Mouse (Mus musculus) kidney, adult 18-20 months (tissue): ENCODE measurements at regions not wholly inside any gene's neighbourhood (a gene's known extent, or its start where the extent isn't known, plus 50 kb on each side); places are given as distances from the start of the nearest gene placed in this dataset.
A peak's percentile ranks its signal among the peaks of the same experiment; 100 is the strongest.
"Not testable (repeated sequence)": the region's sequence is repeated elsewhere in the genome, so short reads cannot be mapped to it uniquely, and the experiment has no call there.

Experiments used
- DNase-seq: peaks from one replicate; pipeline ENCODE4 v3.0.0; 2021

GRCm38 (mm10) chr8:57383746-57384320 lies 63.0 kb downstream of the Hand2 start:
- no peak for DNase-seq

GRCm38 (mm10) chr8:57387627-57388026 lies 66.8 kb downstream of the Hand2 start:
- DNase-seq, result no peak

DNA sequence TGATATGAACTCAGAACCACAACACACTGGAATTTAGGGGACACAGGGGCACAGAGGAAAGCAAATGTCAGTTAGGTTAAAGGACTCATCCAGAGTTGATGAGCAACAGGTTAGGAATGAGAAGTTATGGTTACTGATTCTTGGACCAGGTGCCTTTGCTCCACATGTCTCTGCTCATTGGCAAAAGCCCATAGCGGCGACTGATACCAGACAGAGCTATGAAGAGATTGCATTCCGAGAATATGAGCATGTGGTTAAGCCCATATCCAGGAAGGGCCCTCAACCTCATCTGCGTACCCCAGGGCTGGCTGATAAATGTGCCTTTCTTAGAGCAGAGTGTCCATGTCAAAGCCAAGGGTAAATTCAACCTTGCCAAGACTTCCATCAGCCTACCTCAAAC lies 67.1 kb upstream of the Scrg1 start:
- no peak for DNase-seq

DNA sequence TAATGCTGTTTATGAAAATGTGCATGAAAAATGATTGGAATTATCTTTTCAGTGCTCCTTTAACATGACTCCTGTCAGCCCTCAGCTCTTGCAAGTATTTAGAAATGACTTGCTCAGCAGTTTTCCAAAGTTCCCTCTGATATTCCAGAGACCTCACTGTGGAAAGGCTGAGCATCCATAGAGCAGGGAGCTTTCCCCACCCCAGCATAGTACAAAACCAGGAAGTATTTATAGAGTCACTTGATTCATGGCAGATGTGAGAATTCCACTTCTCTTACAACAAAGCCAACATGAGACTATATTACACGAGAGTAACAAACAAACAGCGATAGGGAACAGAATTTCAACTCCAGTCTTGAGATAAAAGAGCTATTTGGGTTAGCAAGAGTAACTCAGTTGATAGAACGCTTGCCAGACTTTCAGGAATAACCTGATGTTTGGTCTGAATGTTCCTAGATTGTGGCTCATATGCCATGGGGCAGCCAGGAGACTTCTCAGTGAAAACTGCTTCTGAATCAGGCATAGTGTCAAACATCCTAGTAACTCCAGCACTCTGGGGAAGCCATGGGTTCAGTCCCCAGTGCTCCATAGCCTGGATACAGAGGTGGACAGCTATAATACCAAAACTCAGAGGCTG lies 57.6 kb upstream of the Scrg1 start:
- no peak for DNase-seq

DNA sequence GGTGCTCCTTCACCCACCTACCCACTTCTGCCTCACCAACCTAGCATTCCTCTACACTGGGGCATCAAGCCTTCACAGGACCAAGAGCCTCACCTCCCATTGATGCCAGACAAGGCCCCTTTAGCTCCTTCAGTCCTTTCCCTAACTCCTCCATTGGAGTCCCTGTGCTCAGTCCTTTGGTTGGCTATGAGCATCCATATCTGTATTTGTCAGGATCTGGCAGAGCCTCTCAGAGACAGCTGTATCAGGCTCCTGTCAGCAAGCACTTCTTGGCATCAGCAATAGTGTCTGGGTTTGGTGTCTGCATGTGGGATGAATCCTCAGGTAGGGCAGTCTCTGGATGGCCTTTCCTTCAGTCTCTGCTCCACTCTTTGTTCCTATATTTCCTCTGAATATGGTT lies 55.6 kb upstream of the Scrg1 start:
- DNase-seq, result not testable (repeated sequence)

- peak; percentile 29 for DNase-seq
These were observed 54.7 kb upstream of the Scrg1 start for GRCm38 (mm10) chr8:57400776-57401631.

GRCm38 (mm10) chr8:57401661-57402060 lies 54.1 kb upstream of the Scrg1 start:
- no peak for DNase-seq

DNA sequence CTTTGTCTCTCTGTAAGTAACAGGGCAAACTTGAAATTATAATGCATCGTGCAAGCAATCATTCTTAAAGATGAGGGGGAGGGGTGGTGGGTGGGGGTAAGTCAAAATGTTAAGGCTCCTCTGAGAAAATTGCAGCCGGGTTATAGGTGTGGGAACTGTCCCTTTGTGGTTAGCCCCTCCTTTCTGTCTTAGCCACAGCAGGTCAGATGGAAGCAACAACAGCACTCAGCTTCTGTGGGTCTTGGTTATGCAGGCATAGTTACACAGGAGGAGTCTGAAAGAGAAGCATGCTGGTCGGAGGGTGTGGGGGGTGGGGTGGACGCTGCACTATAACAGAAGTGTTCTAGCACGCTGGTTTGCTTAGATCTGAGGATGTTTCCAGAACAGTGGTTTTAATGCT lies 53.5 kb upstream of the Scrg1 start:
- DNase-seq, result no peak

DNA sequence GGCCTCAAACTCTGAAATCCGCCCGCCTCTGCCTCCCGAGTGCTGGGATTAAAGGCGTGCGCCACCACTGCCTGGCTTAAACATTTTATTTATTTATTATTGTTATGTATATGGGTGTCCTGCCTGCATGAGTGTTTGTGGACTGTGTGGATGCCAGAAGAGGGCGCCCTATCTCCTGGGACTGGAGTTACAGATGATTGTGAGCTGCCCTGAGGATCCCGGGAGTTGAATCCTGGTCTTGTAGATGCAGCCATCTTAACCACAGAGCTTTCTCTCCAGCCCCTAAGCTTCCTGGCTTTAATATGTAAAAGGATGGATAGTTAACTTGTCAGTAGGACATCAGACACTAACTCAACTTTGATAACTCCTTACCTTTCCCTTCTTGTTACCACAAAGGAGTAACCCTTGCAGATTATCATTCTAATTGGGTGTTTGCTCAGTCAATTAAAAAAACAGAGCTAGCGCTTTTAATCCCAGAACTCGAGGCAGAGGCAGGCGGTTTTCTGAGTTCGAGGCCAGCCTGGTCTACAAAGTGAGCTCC lies 52.0 kb upstream of the Scrg1 start:
- no peak for DNase-seq

DNA sequence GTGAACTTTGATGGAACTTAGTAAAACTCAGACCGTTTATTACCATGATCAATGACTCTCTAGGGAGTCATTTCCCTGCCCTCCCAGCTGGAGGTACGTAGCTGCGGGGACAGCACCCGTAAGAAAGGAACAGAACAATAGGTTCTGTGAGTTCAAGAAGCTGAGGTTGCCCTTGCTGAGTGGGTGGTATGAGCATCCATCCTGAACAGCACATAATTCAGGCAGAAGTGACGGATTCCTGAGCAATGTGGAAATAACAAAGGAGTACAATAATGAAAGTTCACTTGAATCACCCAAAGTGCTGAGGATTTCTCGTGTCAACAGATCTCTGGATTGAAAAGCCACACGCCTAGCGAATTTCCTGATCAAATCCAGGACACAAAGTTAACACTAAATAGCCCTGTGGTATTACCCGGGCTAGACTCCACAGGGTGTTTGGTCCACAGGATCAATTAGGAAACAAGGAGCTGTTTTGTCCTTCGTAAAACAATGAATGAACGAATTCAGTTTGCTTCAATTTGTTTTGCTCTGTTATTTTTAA lies 50.4 kb upstream of the Scrg1 start:
- DNase-seq, result no peak
